Mouse (Mus musculus): Measurements from ENCODE around the gene Tcf20. TPM values are rescaled to one million over a fixed set of nuclear protein-coding genes. Genes with fewer than 3 reads are reported as not detected.

Gene Tcf20
- total and polyA plus RNA-seq, 3 experiments: 27.0 to 47.2 (median 29.0) TPM

GRCm38 (mm10) chr15:82814806-82815205, 172.9 kb downstream of the Tcf20 start:
- in situ Hi-C loops (cut with MboI; ENCODE audit: low pct_ligation_motif_present, low pct_unique_long_range_greater_than_20kb, low sequenced_read_pairs): loop anchor here (10.0 to 25.0 kb wide), 2 partner anchors 100 to 397 kb away; no protein-coding TSS in a partner anchor
- H3K4me2 ChIP-seq (ENCODE audit: insufficient read depth, low read depth, poor library complexity, severe bottlenecking): no peak overlapping the region
- peak; percentile 41 for DNase-seq (ENCODE audit: extremely low read depth)
- no peaks in the 10 kb centered on the region for H3K27me3 ChIP-seq (replicated peaks)
- H3K9ac ChIP-seq (ENCODE audit: insufficient read depth, low read depth): no peak overlapping the region
- no peaks in the 10 kb centered on the region for H3K9me3 ChIP-seq (replicated peaks; ENCODE audit: low read length)
- no peak overlapping the region for H3K4me3 ChIP-seq (replicated peaks in 1 of 3; ENCODE audit: low read depth in 2 of 3, low read length in 2 of 3, poor library complexity in 1 of 3)
- peaks cover 0 to 7% of the 10 kb centered on the region in 2 experiments; a peak in 2 of 4 replicates for H3K4me1 ChIP-seq (ENCODE audit: control insufficient read depth in 1 of 2, insufficient read depth in 2 of 2)
- dilution Hi-C loops (cut with MboI; ENCODE audit: extremely low pct_ligation_motif_present, extremely low pct_unique_long_range_greater_than_20kb, low sequenced_read_pairs): no loop called here
- H3K79me2 ChIP-seq (replicated peaks; ENCODE audit: control insufficient read depth, extremely low read depth, insufficient read depth, poor library complexity, severe bottlenecking): no peaks in the 10 kb centered on the region
- no peak overlapping the region for H3K27ac ChIP-seq (ENCODE audit: insufficient read depth, low read depth)
- TF ChIP-seq ZNF384 (IDR thresholded peaks at IDR 0.05; ENCODE audit: low read depth, low read length) (no peak), ZC3H11A (IDR thresholded peaks at IDR 0.05; ENCODE audit: low read depth, low read length) (peak; percentile 49), RAD21 (IDR thresholded peaks at IDR 0.05; ENCODE audit: low read depth, low read length) (peak; percentile 88), SMC3 (IDR thresholded peaks at IDR 0.05; ENCODE audit: low read depth, low read length) (peak; percentile 92), CTCF (conservative IDR thresholded peaks at IDR 0.05 in 1 of 2, IDR thresholded peaks at IDR 0.05 in 1 of 2; ENCODE audit: low read depth in 2 of 2, low read length in 2 of 2) (peak; percentile 74 to 87), TCF12 (IDR thresholded peaks at IDR 0.05; ENCODE audit: low read depth, low read length) (no peak), MAZ (IDR thresholded peaks at IDR 0.05; ENCODE audit: low read depth, low read length) (no peak), KAT2A (IDR thresholded peaks at IDR 0.05; ENCODE audit: insufficient replicate concordance, low read length) (no peak), MXI1 (IDR thresholded peaks at IDR 0.05; ENCODE audit: low read depth, low read length) (no peak)
- peaks cover 17 to 78% of the 10 kb centered on the region in 2 experiments for H3K36me3 ChIP-seq (replicated peaks in 1 of 2; ENCODE audit: control insufficient read depth in 1 of 2, insufficient read depth in 1 of 2, low read length in 1 of 2)

GRCm38 (mm10) chr15:82814321-82814720, 173.4 kb downstream of the Tcf20 start:
- TF ChIP-seq CHD1 (IDR thresholded peaks at IDR 0.05; ENCODE audit: low read depth, low read length) (no peak), MAX (IDR thresholded peaks at IDR 0.05; ENCODE audit: low read length) (no peak), USF2 (conservative IDR thresholded peaks at IDR 0.05; ENCODE audit: low read depth, low read length) (no peak), MXI1 (IDR thresholded peaks at IDR 0.05; ENCODE audit: low read depth, low read length) (no peak), MEF2A (IDR thresholded peaks at IDR 0.05; ENCODE audit: borderline replicate concordance, low read depth, low read length) (no peak), NRF1 (IDR thresholded peaks at IDR 0.05; ENCODE audit: low read depth, low read length) (no peak), JUND (conservative IDR thresholded peaks at IDR 0.05; ENCODE audit: low read depth, low read length) (no peak), JUN (IDR thresholded peaks at IDR 0.05; ENCODE audit: insufficient read depth, low read depth, low read length) (no peak), POLR2AphosphoS2 (IDR thresholded peaks at IDR 0.05; ENCODE audit: low read depth, low read length) (no peak), POLR2A (IDR thresholded peaks at IDR 0.05; ENCODE audit: low read depth, low read length) (no peak), BHLHE40 (IDR thresholded peaks at IDR 0.05; ENCODE audit: low read depth, low read length) (no peak), KAT2A (IDR thresholded peaks at IDR 0.05; ENCODE audit: insufficient replicate concordance, low read length) (no peak), TBP (conservative IDR thresholded peaks at IDR 0.05; ENCODE audit: low read depth, low read length) (no peak), IRF4 (IDR thresholded peaks at IDR 0.05; ENCODE audit: low read depth, low read length) (no peak), GABPA (IDR thresholded peaks at IDR 0.05; ENCODE audit: insufficient replicate concordance, low read depth, low read length) (no peak), SMC3 (IDR thresholded peaks at IDR 0.05; ENCODE audit: low read depth, low read length) (no peak), USF1 (IDR thresholded peaks at IDR 0.05; ENCODE audit: low read depth, low read length) (no peak), SIN3A (IDR thresholded peaks at IDR 0.05; ENCODE audit: low read length) (no peak), MYC (IDR thresholded peaks at IDR 0.05; ENCODE audit: low read depth, low read length) (no peak)
- no peaks in the 10 kb centered on the region for H3K27me3 ChIP-seq (replicated peaks)
- peaks cover 0 to 7% of the 10 kb centered on the region in 2 experiments; a peak in 2 of 4 replicates for H3K4me1 ChIP-seq (ENCODE audit: control insufficient read depth in 1 of 2, insufficient read depth in 2 of 2)
- H3K79me2 ChIP-seq (replicated peaks; ENCODE audit: control insufficient read depth, extremely low read depth, insufficient read depth, poor library complexity, severe bottlenecking): no peaks in the 10 kb centered on the region
- no peak overlapping the region for H3K27ac ChIP-seq (ENCODE audit: insufficient read depth, low read depth)
- H3K9ac ChIP-seq (ENCODE audit: insufficient read depth, low read depth): no peak overlapping the region
- no peak overlapping the region for H3K4me3 ChIP-seq (replicated peaks in 1 of 3; ENCODE audit: low read depth in 2 of 3, low read length in 2 of 3, poor library complexity in 1 of 3)
- DNase-seq (ENCODE audit: extremely low read depth): no peak
- H3K4me2 ChIP-seq (ENCODE audit: insufficient read depth, low read depth, poor library complexity, severe bottlenecking): no peak overlapping the region
- dilution Hi-C loops (cut with MboI; ENCODE audit: extremely low pct_ligation_motif_present, extremely low pct_unique_long_range_greater_than_20kb, low sequenced_read_pairs): no loop called here
- in situ Hi-C loops (cut with MboI; ENCODE audit: low pct_ligation_motif_present, low pct_unique_long_range_greater_than_20kb, low sequenced_read_pairs): loop anchor here (10.0 to 25.0 kb wide), 2 partner anchors 100 to 398 kb away; no protein-coding TSS in a partner anchor
- peaks cover 22 to 82% of the 10 kb centered on the region in 2 experiments for H3K36me3 ChIP-seq (replicated peaks in 1 of 2; ENCODE audit: control insufficient read depth in 1 of 2, insufficient read depth in 1 of 2, low read length in 1 of 2)
- H3K9me3 ChIP-seq (replicated peaks; ENCODE audit: low read length): no peaks in the 10 kb centered on the region

Data from CH12.LX (cell line).